Mouse (Mus musculus): ENCODE measurements around the gene Irx4. TPM values are rescaled to one million over a fixed set of nuclear protein-coding genes. Genes with fewer than 3 reads are reported as not detected.

Gene Irx4
- total RNA-seq, 1 experiment: 0.58 TPM

DNA sequence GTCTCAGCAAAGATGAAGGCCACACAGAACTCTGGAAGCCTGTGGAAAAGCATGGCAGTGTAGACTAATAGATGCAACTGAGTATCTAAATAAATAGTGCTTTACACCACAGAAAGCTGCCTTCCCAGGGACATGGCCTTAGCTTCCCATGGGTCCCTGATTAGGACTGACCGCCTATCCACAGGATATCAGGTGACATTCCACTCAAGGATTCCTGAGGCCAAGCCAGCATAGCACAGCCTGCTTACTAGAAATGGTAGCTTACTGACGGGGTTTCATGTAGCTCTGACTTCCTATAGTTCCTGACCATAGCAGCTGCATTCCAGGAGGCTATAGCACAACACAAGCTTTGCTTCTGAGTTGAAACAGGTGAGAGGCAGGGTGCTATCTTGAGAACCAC lies 22.1 kb downstream of the Irx4 start:
- H3K27ac ChIP-seq (ENCODE audit: insufficient read depth, low read depth, low read length, poor library complexity, severe bottlenecking): no peak overlapping the region
- H3K4me3 ChIP-seq (ENCODE audit: insufficient read depth in 1 of 2, low read depth in 1 of 2, low read length in 2 of 2, poor library complexity in 1 of 2, severe bottlenecking in 1 of 2): no peak overlapping the region
- peaks cover 0 to 5% of the 10 kb centered on the region in 2 experiments; a peak in 1 of 4 replicates for H3K4me1 ChIP-seq (ENCODE audit: control insufficient read depth in 2 of 2, insufficient read depth in 2 of 2, low read length in 2 of 2, poor library complexity in 1 of 2)
- H3K36me3 ChIP-seq (ENCODE audit: control insufficient read depth, insufficient read depth, low read length, poor library complexity, severe bottlenecking): no peaks in the 10 kb centered on the region
- no peak for TF ChIP-seq MAFK (IDR thresholded peaks at IDR 0.05; ENCODE audit: insufficient read depth, low read depth, low read length)
- no peak for TF ChIP-seq HCFC1 (IDR thresholded peaks at IDR 0.05; ENCODE audit: borderline replicate concordance, insufficient read depth, low read length)
- TF ChIP-seq ZNF384 (IDR thresholded peaks at IDR 0.05; ENCODE audit: low read depth, low read length): no peak
- TF ChIP-seq CHD2 (IDR thresholded peaks at IDR 0.05; ENCODE audit: low read depth, low read length): no peak
- TF ChIP-seq ZC3H11A (IDR thresholded peaks at IDR 0.05; ENCODE audit: borderline replicate concordance, low read depth, low read length): no peak
- no peak overlapping the region for H3K9ac ChIP-seq (ENCODE audit: insufficient read depth, low read depth, low read length, poor library complexity, severe bottlenecking)
- in situ Hi-C loops (cut with MboI; ENCODE audit: low sequenced_read_pairs in 2 of 2, unreplicated experiment in 2 of 2): no loop called here
- no peak for DNase-seq (ENCODE audit: low read depth, low spot score)
- H3K9me3 ChIP-seq (ENCODE audit: control insufficient read depth, insufficient read depth, low read depth, low read length): no peaks in the 10 kb centered on the region

DNA sequence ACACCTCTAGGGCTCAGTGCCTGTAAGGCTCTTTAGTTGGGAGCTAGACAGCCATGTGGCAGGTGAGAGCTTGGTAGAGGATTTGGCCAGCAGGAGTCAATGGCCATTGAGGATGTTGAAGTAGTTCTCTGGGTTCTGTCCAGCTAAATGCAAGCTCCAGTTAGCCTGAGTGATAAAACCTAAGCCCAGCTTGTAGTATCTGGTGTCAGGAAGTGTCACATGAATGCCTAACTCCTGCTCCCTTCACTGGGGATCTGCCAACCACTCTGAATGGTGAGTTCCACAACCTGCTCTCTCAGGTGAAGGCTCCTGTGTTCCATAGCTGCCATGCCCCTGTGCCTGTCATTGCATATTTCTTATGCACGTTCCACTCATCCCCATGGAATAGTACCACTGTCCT lies 23.3 kb downstream of the Irx4 start:
- no peak overlapping the region for H3K27ac ChIP-seq (ENCODE audit: insufficient read depth, low read depth, low read length, poor library complexity, severe bottlenecking)
- H3K4me1 ChIP-seq (ENCODE audit: control insufficient read depth in 2 of 2, insufficient read depth in 2 of 2, low read length in 2 of 2, poor library complexity in 1 of 2): peaks cover 0 to 5% of the 10 kb centered on the region in 2 experiments; a peak in 1 of 4 replicates
- no peak overlapping the region for H3K9ac ChIP-seq (ENCODE audit: insufficient read depth, low read depth, low read length, poor library complexity, severe bottlenecking)
- H3K4me3 ChIP-seq (ENCODE audit: insufficient read depth in 1 of 2, low read depth in 1 of 2, low read length in 2 of 2, poor library complexity in 1 of 2, severe bottlenecking in 1 of 2): no peak overlapping the region
- in situ Hi-C loops (cut with MboI; ENCODE audit: low sequenced_read_pairs in 2 of 2, unreplicated experiment in 2 of 2): no loop called here
- DNase-seq (ENCODE audit: low read depth, low spot score): no peak
- H3K9me3 ChIP-seq (ENCODE audit: control insufficient read depth, insufficient read depth, low read depth, low read length): no peaks in the 10 kb centered on the region
- no peaks in the 10 kb centered on the region for H3K36me3 ChIP-seq (ENCODE audit: control insufficient read depth, insufficient read depth, low read length, poor library complexity, severe bottlenecking)
- TF ChIP-seq ZC3H11A (IDR thresholded peaks at IDR 0.05; ENCODE audit: borderline replicate concordance, low read depth, low read length): no peak
- TF ChIP-seq ZNF384 (IDR thresholded peaks at IDR 0.05; ENCODE audit: low read depth, low read length): no peak
- no peak for TF ChIP-seq HCFC1 (IDR thresholded peaks at IDR 0.05; ENCODE audit: borderline replicate concordance, insufficient read depth, low read length)
- no peak for TF ChIP-seq MAFK (IDR thresholded peaks at IDR 0.05; ENCODE audit: insufficient read depth, low read depth, low read length)
- TF ChIP-seq CHD2 (IDR thresholded peaks at IDR 0.05; ENCODE audit: low read depth, low read length): no peak

DNA sequence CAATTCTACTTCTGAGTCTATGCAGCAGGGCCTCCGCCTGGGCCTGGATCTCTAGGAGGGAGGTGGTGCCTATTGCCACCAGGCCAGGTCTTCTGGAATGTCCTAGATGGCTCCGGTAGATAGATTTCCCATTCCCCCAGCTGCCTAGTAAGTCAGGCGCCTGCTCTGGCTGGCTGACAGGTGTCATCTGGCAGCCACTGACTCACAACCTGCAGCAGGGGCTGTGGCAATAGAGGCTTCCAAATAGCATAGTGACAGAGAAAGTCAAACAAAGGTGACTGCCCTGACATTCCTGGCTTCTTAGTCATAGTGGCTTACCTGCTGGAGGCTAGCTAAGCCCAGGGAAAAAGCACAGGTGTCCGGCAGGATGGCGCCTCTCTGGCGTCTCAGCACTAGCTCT lies 29.9 kb downstream of the Irx4 start:
- Histone ChIP-seq H3K9me3 (ENCODE audit: control insufficient read depth, insufficient read depth, low read depth, low read length) (no peaks in the 10 kb centered on the region), H3K4me3 (ENCODE audit: insufficient read depth in 1 of 2, low read depth in 1 of 2, low read length in 2 of 2, poor library complexity in 1 of 2, severe bottlenecking in 1 of 2) (no peak overlapping the region), H3K4me1 (ENCODE audit: control insufficient read depth in 2 of 2, insufficient read depth in 2 of 2, low read length in 2 of 2, poor library complexity in 1 of 2) (peaks cover 0 to 4% of the 10 kb centered on the region in 2 experiments; a peak in 1 of 4 replicates), H3K27ac (ENCODE audit: insufficient read depth, low read depth, low read length, poor library complexity, severe bottlenecking) (no peak overlapping the region), H3K36me3 (ENCODE audit: control insufficient read depth, insufficient read depth, low read length, poor library complexity, severe bottlenecking) (no peaks in the 10 kb centered on the region), H3K9ac (ENCODE audit: insufficient read depth, low read depth, low read length, poor library complexity, severe bottlenecking) (no peak overlapping the region)
- TF ChIP-seq ZC3H11A (IDR thresholded peaks at IDR 0.05; ENCODE audit: borderline replicate concordance, low read depth, low read length) (no peak), CHD2 (IDR thresholded peaks at IDR 0.05; ENCODE audit: low read depth, low read length) (no peak), MAFK (IDR thresholded peaks at IDR 0.05; ENCODE audit: insufficient read depth, low read depth, low read length) (no peak), HCFC1 (IDR thresholded peaks at IDR 0.05; ENCODE audit: borderline replicate concordance, insufficient read depth, low read length) (no peak), ZNF384 (IDR thresholded peaks at IDR 0.05; ENCODE audit: low read depth, low read length) (no peak)
- DNase-seq (ENCODE audit: low read depth, low spot score): no peak
- in situ Hi-C loops (cut with MboI; ENCODE audit: low sequenced_read_pairs in 2 of 2, unreplicated experiment in 2 of 2): no loop called here

DNA sequence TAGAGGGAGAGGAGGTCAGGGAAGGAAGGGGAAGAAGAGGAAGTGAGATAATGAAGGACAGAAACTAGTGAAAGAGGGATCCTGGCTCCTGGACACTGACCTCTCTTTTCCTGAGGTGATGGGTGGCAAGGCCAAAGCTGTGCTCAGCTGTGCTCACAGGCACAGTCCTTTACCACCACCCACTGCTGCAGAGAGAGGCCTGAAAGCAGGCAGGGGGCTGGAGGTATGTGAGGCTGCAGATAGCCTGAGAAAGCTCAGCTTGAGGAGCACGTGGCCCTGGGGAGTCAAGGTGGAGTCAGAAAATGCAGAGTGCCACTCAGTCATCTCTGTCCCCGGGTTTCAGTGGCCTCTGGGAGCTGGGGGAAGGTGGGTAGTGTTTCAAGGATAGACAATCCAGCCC lies 30.8 kb downstream of the Irx4 start:
- H3K27ac ChIP-seq (ENCODE audit: insufficient read depth, low read depth, low read length, poor library complexity, severe bottlenecking): no peak overlapping the region
- H3K36me3 ChIP-seq (ENCODE audit: control insufficient read depth, insufficient read depth, low read length, poor library complexity, severe bottlenecking): no peaks in the 10 kb centered on the region
- no peak overlapping the region for H3K4me3 ChIP-seq (ENCODE audit: insufficient read depth in 1 of 2, low read depth in 1 of 2, low read length in 2 of 2, poor library complexity in 1 of 2, severe bottlenecking in 1 of 2)
- TF ChIP-seq CHD2 (IDR thresholded peaks at IDR 0.05; ENCODE audit: low read depth, low read length) (no peak), HCFC1 (IDR thresholded peaks at IDR 0.05; ENCODE audit: borderline replicate concordance, insufficient read depth, low read length) (no peak), MAFK (IDR thresholded peaks at IDR 0.05; ENCODE audit: insufficient read depth, low read depth, low read length) (no peak), ZNF384 (IDR thresholded peaks at IDR 0.05; ENCODE audit: low read depth, low read length) (no peak), ZC3H11A (IDR thresholded peaks at IDR 0.05; ENCODE audit: borderline replicate concordance, low read depth, low read length) (no peak)
- H3K4me1 ChIP-seq (ENCODE audit: control insufficient read depth in 2 of 2, insufficient read depth in 2 of 2, low read length in 2 of 2, poor library complexity in 1 of 2): peaks cover 0 to 2% of the 10 kb centered on the region in 2 experiments; a peak in 1 of 4 replicates
- DNase-seq (ENCODE audit: low read depth, low spot score): no peak
- in situ Hi-C loops (cut with MboI; ENCODE audit: low sequenced_read_pairs in 2 of 2, unreplicated experiment in 2 of 2): no loop called here
- H3K9me3 ChIP-seq (ENCODE audit: control insufficient read depth, insufficient read depth, low read depth, low read length): no peaks in the 10 kb centered on the region
- no peak overlapping the region for H3K9ac ChIP-seq (ENCODE audit: insufficient read depth, low read depth, low read length, poor library complexity, severe bottlenecking)

DNA sequence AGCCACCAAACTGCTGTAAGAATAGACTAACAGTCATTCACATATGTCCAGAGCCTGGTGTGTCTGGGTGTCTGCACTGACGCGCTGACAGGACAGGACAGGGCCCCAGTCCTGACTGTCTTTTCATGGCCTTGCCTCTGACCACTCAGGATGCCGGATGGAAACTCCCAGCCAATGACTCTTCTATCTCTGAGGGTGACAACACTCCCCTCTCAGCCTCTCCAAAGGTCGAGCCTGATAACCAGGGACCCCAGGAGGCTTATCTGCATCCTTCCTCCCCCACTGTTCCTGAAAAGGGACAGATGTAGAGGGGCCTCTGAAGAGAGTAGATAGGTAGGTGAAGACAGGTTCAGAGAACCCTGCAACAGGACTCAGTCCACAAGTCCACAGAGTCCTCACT lies 38.4 kb downstream of the Irx4 start:
- H3K27ac ChIP-seq (ENCODE audit: insufficient read depth, low read depth, low read length, poor library complexity, severe bottlenecking): no peak overlapping the region
- DNase-seq (ENCODE audit: low read depth, low spot score): no peak
- no peaks in the 10 kb centered on the region for H3K9me3 ChIP-seq (ENCODE audit: control insufficient read depth, insufficient read depth, low read depth, low read length)
- no peak overlapping the region for H3K4me3 ChIP-seq (ENCODE audit: insufficient read depth in 1 of 2, low read depth in 1 of 2, low read length in 2 of 2, poor library complexity in 1 of 2, severe bottlenecking in 1 of 2)
- no peaks in the 10 kb centered on the region for H3K36me3 ChIP-seq (ENCODE audit: control insufficient read depth, insufficient read depth, low read length, poor library complexity, severe bottlenecking)
- H3K9ac ChIP-seq (ENCODE audit: insufficient read depth, low read depth, low read length, poor library complexity, severe bottlenecking): no peak overlapping the region
- in situ Hi-C loops (cut with MboI; ENCODE audit: low sequenced_read_pairs in 2 of 2, unreplicated experiment in 2 of 2): no loop called here
- H3K4me1 ChIP-seq (ENCODE audit: control insufficient read depth in 2 of 2, insufficient read depth in 2 of 2, low read length in 2 of 2, poor library complexity in 1 of 2): peaks cover 0 to 4% of the 10 kb centered on the region in 2 experiments; a peak in 2 of 4 replicates
- TF ChIP-seq ZC3H11A (IDR thresholded peaks at IDR 0.05; ENCODE audit: borderline replicate concordance, low read depth, low read length): no peak
- no peak for TF ChIP-seq CHD2 (IDR thresholded peaks at IDR 0.05; ENCODE audit: low read depth, low read length)
- no peak for TF ChIP-seq HCFC1 (IDR thresholded peaks at IDR 0.05; ENCODE audit: borderline replicate concordance, insufficient read depth, low read length)
- no peak for TF ChIP-seq MAFK (IDR thresholded peaks at IDR 0.05; ENCODE audit: insufficient read depth, low read depth, low read length)
- TF ChIP-seq ZNF384 (IDR thresholded peaks at IDR 0.05; ENCODE audit: low read depth, low read length): no peak

Measured in ES-E14 (cell line).